Mouse (Mus musculus) myocyte (in vitro differentiated cells): Measurements from ENCODE around the gene Grifin.

Source experiments
- CEBPB ChIP-seq: IDR thresholded peaks from 2 replicates; pipeline ENCODE4 v1.6.1; 2011; ENCODE audit warnings: mild to moderate bottlenecking, moderate library complexity; ENCODE audit not compliant: poor library complexity, insufficient read depth, severe bottlenecking
- E2F4 ChIP-seq: IDR thresholded peaks from one replicate; pipeline ENCODE4 v1.6.1; 2011; ENCODE audit warnings: mild to moderate bottlenecking, control low read depth, moderate library complexity; ENCODE audit not compliant: insufficient read depth
- MAX ChIP-seq: IDR thresholded peaks from one replicate; pipeline ENCODE4 v1.6.1; 2011; ENCODE audit warnings: low read depth, mild to moderate bottlenecking, control low read depth
- MYOD1 ChIP-seq, 3 experiments: IDR thresholded peaks; one replicate each; pipeline ENCODE4 v1.6.1; 2011; ENCODE audit warnings: control low read depth in 2 of 3, low read depth in 2 of 3, mild to moderate bottlenecking in 2 of 3, moderate library complexity in 1 of 3; ENCODE audit not compliant: insufficient read length in 2 of 3, control insufficient read depth in 1 of 3
- MYOG ChIP-seq, 3 experiments: IDR thresholded peaks; one replicate each; pipeline ENCODE4 v1.6.1; 2011; ENCODE audit warnings: control low read depth in 2 of 3, low read depth in 2 of 3, mild to moderate bottlenecking in 2 of 3; ENCODE audit not compliant: insufficient read length in 2 of 3, control insufficient read depth in 1 of 3, insufficient read depth in 1 of 3
- POLR2A ChIP-seq: IDR thresholded peaks from one replicate; pipeline ENCODE4 v1.6.1; 2011; ENCODE audit warnings: low read depth, mild to moderate bottlenecking, control low read depth, moderate library complexity; ENCODE audit not compliant: insufficient read length
- POLR2AphosphoS2 ChIP-seq: IDR thresholded peaks from one replicate; pipeline ENCODE4 v1.6.1; 2011; ENCODE audit warnings: low read depth, control low read depth; ENCODE audit not compliant: insufficient read length
- REST ChIP-seq: IDR thresholded peaks from one replicate; pipeline ENCODE4 v1.6.1; 2011; ENCODE audit warnings: mild to moderate bottlenecking, control low read depth, moderate library complexity; ENCODE audit not compliant: insufficient read depth, insufficient read length
- TCF3 ChIP-seq: IDR thresholded peaks from one replicate; pipeline ENCODE4 v1.6.1; 2011; ENCODE audit warnings: low read depth, control low read depth; ENCODE audit not compliant: insufficient read length
- USF1 ChIP-seq: IDR thresholded peaks from one replicate; pipeline ENCODE4 v1.6.1; 2011; ENCODE audit warnings: low read depth, mild to moderate bottlenecking, control low read depth, moderate library complexity

DNA sequence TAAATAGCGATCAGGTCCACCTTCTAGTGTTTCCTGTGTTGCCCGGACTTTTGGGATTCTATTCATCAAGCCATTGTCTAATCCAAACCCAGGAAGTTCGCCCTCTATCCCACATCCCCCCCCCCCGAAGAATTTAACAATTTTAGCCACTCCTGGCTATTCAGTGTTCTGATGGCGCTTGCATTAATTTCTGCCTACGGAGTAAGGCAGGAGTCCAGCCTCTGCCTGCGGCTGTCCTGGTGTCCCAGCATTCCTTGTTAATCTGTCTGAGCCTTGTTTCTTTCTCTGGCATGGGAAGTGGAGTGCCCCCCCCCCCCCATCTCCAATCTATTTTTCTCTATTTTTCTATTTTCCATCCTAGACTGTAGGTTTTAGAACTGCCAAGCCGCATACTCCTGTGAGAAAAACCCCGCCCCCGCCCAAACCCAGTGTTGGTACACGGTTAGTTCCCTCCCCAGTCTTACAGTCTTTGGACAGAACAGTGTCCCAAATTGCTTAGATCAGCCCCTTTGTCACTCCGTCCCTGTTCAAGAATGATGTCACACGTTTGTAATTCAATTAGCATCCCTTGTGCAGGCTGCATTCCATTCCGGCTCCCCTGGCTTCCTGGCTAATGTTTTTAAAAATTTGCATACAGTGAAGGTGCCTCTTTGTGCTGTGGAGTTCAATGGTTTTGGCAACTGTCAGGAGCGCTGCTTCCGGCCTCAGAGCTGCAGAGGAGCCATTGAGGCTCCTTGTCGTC is 15.4 kb downstream of the Grifin start:
- no peak for TF ChIP-seq POLR2A
- no peak for TF ChIP-seq MYOD1 (IDR thresholded peaks at IDR 0.05; ENCODE audit: control insufficient read depth in 1 of 3, insufficient read length in 2 of 3, low read depth in 2 of 3)
- no peak for TF ChIP-seq MAX
- TF ChIP-seq MYOG (IDR thresholded peaks at IDR 0.05; ENCODE audit: control insufficient read depth in 1 of 3, insufficient read depth in 1 of 3, insufficient read length in 2 of 3, low read depth in 2 of 3): no peak
- no peak for TF ChIP-seq USF1
- TF ChIP-seq POLR2AphosphoS2: no peak
- TF ChIP-seq TCF3: no peak
- no peak for TF ChIP-seq E2F4
- no peak for TF ChIP-seq CEBPB
- no peak for TF ChIP-seq REST
